Mouse (Mus musculus) cortical plate, adult 2 months (tissue): ENCODE data around the gene Zfp639. TPM values are rescaled to one million over a fixed set of nuclear protein-coding genes. Genes with fewer than 3 reads are reported as not detected.

ENCODE experiments used
- H3K27ac ChIP-seq: fragments of 200-500 bp; 2 replicates; pipeline ENCODE4 v1.5.1; 2012; ENCODE audit warnings: low read length, control low read depth, inconsistent platforms; ENCODE audit not compliant: insufficient read depth
- H3K4me1 ChIP-seq: fragments of 200-500 bp; 2 replicates; pipeline ENCODE4 v1.6.1; 2011; ENCODE audit warnings: low read length; ENCODE audit not compliant: control insufficient read depth, insufficient read depth
- H3K4me3 ChIP-seq: fragments of 200-500 bp; 2 replicates; pipeline ENCODE4 v1.5.1; 2011; ENCODE audit warnings: mild to moderate bottlenecking, low read length, control low read depth; ENCODE audit not compliant: insufficient read depth
- CTCF ChIP-seq: fragments of 200-500 bp; IDR thresholded peaks from 2 replicates; pipeline ENCODE4 v1.5.1; 2011; ENCODE audit warnings: mild to moderate bottlenecking, control low read depth, low read length; ENCODE audit not compliant: insufficient read depth; ENCODE audit errors: extremely low read depth
- POLR2A ChIP-seq: fragments of 200-500 bp; IDR thresholded peaks from 2 replicates; pipeline ENCODE4 v1.6.1; 2011; ENCODE audit warnings: mild to moderate bottlenecking, low read length, control low read depth; ENCODE audit not compliant: insufficient read depth; ENCODE audit errors: extremely low read depth
- polyA plus RNA-seq: library from polyadenylated mRNA; depleted of rRNA; stranded (reverse); fragments of >200 nt; gene quantifications from 2 replicates; pipeline ENCODE4 v1.2.3, GENCODE M21; 2012

The Zfp639 gene
- polyA plus RNA-seq, 1 experiment = 52.0 TPM

DNA sequence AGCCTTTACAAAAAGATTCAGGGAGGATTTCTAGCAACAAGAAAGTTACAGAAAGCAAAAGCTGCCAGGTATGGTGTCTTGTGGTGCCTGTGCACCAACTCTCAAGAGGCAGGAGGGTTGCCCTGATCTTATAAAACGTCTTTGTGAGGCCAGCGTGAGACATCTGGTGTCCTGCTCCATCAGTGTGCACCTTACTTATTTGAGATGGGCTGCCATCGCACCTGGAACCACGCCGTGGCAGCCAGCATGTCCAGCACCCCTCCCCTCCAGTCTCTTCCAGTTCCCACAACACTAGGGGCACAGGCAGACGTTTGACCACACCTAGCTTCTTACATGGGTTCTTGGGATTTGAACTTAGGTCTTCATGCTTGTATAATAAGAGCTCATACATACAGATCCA lies 21.9 kb upstream of the Zfp639 start:
- Histone ChIP-seq H3K27ac (no peak overlapping the region), H3K4me1 (no peaks in the 10 kb centered on the region), H3K4me3 (no peak overlapping the region)
- TF ChIP-seq POLR2A (no peak), CTCF (no peak)

GRCm38 (mm10) chr3:32490076-32490927 lies 19.8 kb upstream of the Zfp639 start:
- no peak overlapping the region for H3K4me3 ChIP-seq
- TF ChIP-seq CTCF (no peak), POLR2A (no peak)
- no peaks in the 10 kb centered on the region for H3K4me1 ChIP-seq
- no peak overlapping the region for H3K27ac ChIP-seq

- H3K27ac ChIP-seq = no peak overlapping the region
- TF ChIP-seq CTCF (no peak), POLR2A (no peak)
- no peak overlapping the region for H3K4me3 ChIP-seq
- no peaks in the 10 kb centered on the region for H3K4me1 ChIP-seq
Observed at GRCm38 (mm10) chr3:32490928-32491315, 19.1 kb upstream of the Zfp639 start.

DNA sequence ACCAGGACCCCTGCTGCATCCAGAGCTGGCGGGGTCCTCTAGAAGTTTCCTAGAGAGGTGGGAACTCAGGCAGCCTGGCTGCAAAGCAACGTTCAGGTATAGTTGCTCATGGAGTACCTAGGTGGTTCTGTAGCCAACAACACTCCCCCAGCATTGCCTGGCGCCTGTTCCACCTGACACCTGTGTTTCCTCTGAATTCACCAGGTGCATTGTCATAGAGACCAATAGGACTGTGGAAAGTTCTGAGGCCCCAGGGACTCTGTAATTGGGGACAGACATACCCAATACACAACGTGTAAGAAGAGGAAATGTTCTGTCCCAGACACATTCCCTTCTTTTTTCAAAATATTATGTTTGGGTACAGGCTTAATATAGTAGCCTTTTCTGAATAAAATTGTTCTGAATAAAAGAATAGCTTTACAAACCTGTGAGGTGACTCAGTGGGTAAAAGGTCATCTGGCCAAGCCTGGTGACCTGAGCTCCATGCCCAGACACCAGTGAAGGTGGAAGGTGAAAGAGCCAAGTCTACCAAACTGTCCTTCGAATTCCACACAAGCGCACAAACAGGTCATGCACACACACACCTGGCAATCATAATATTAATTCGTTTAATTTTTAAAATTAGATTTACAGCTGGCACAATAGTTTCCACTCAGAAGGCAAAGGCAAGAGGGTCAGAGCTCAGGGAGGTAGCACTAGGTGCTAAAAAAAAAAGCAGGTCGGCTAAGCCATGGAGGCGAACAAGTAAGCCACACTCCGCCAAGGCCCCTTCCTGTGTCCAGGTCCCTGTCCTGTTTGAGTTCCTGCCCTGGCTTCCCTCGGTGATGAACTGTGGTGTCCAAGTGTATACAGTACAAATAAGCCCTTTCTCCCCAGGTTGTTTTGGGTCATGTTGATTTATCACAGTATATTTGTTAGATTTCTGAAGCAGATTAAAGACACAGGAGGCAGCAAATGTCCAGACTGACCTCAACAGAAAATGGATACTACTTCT lies 17.7 kb upstream of the Zfp639 start, which contains the start of gene Kcnmb3:
TSS of gene Kcnmb3 (minus strand) at position 135 of the 994 bp plus-strand sequence.
- no peak for TF ChIP-seq POLR2A
- no peak for TF ChIP-seq CTCF
- Histone ChIP-seq H3K4me1 (no peaks in the 10 kb centered on the region), H3K4me3 (no peak within 1 kb of the TSS), H3K27ac (no peak within 1 kb of the TSS)

DNA sequence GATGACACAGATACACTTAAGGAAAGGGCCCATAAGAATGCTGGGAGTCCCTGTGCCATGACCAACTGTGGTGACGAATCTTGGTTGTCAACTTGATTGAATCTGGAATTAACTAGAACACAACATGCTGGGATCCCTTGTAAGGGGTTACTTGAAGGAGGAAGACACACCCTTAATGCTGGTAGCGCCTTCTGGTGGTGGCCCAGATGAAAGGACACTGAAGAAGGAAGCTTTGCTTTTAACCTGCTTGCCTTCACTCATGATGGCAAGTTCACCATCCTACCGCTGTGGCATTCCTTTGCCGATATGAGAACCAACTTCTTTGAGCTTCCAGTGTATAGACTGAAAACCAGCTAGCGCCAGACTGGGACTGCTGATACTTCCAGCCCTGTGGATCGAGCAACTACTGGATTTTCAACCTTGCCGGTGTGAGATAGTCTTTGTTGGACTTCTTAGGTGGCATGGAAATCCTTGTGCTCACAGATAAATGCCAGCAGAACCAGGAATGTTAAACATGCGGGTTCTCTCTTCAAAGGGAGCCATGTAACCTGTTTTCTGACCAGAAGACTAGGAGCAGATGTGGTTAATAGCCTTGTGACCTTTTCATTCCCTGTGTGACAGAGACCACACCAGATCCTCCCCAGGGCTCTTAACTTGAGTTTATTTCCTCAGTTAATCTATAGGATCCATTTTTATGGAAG lies 15.5 kb upstream of the Zfp639 start:
- Histone ChIP-seq H3K4me3 (no peak overlapping the region), H3K27ac (no peak overlapping the region), H3K4me1 (no peaks in the 10 kb centered on the region)
- TF ChIP-seq CTCF (no peak), POLR2A (no peak)

DNA sequence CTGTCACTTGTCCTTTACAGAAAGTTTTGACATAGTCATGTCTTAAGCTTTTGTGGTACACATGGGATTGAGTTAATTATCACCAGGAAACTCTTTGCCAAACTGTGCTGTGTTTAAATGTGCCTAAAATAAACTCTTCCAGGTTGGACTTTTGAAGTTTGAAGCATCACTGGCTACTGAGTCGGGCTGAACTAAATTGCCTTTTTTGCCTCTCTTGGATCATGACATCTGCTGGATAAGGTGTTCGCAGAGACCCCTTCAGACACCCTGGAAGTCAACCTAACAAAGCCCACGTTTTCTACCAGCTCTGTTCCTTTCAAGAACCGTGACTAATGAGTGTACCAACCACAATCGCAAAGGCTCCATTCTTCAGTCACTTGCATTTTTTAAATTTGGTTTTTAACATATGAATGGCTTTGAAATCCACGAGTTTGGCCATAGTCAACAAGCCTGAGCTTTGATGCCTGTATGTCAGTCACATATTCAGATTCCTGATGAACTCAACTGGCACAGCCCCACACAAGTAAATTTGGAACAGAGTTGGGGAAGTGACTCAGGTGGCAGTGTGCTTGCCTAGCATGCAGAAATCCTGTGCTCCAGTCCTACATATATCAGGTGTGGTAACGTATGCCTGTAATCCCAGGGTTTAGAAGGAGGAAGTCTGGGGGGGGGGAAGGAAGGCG lies 14.8 kb upstream of the Zfp639 start:
- no peaks in the 10 kb centered on the region for H3K4me1 ChIP-seq
- TF ChIP-seq POLR2A (no peak), CTCF (no peak)
- no peak overlapping the region for H3K4me3 ChIP-seq
- H3K27ac ChIP-seq = no peak overlapping the region

- H3K27ac ChIP-seq = no peak overlapping the region
- H3K4me1 ChIP-seq = no peaks in the 10 kb centered on the region
- no peak overlapping the region for H3K4me3 ChIP-seq
- TF ChIP-seq POLR2A = no peak
- no peak for TF ChIP-seq CTCF
Observed at GRCm38 (mm10) chr3:32495856-32496710, 14.0 kb upstream of the Zfp639 start.

- H3K27ac ChIP-seq = no peak overlapping the region
- H3K4me1 ChIP-seq = no peaks in the 10 kb centered on the region
- no peak for TF ChIP-seq POLR2A
- TF ChIP-seq CTCF = no peak
- no peak overlapping the region for H3K4me3 ChIP-seq
Observed at GRCm38 (mm10) chr3:32496711-32497070, 13.4 kb upstream of the Zfp639 start.

DNA sequence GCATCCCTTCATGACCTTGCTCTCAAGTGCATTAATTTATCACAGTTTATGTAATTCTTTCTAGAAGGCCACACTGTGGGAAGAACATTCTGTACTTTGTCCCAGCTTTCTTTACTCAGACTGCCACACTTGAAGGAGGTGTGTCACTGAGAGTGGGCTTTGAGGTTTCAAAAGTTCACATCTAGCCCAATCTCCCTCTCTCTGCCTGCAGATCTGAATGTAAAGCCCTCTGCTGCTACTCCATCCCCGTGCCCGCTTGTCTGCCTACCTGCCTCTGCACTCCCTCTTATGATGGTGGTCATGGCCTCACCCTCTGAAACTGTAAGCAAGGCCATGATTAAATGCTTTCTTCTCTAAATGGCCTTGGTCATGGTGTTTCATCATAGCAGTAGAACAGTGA lies 9.7 kb upstream of the Zfp639 start:
- H3K27ac ChIP-seq = no peak overlapping the region
- H3K4me1 ChIP-seq = no peaks in the 10 kb centered on the region
- H3K4me3 ChIP-seq = no peak overlapping the region
- TF ChIP-seq POLR2A (no peak), CTCF (no peak)
